Mouse (Mus musculus) lung, postnatal 0 days (tissue): ENCODE measurements around the gene Mfrp. TPM values are rescaled to one million over a fixed set of nuclear protein-coding genes. Genes with fewer than 3 reads are reported as not detected.

Experiments
- ATAC-seq: fragments of 200-750 bp; cut with Nextera tagmentation; 2 replicates; pipeline ENCODE4 v1.8.0; 2017; ENCODE audit warnings: moderate library complexity
- DNase-seq: peaks from one replicate; pipeline ENCODE4 v3.0.0-alpha.2; 2016; ENCODE audit warnings: low spot score
- H3K27ac ChIP-seq: fragments of 300-500 bp; sonication (generic); 2 replicates; pipeline ENCODE4 v1.5.1; 2014; ENCODE audit warnings: antibody characterized with exemption, mild to moderate bottlenecking, low read length, mixed read lengths
- H3K27me3 ChIP-seq: fragments of 300-500 bp; sonication (generic); replicated peaks from 2 replicates; pipeline ENCODE4 v1.6.1; 2014; ENCODE audit warnings: low read length, mixed read lengths; ENCODE audit not compliant: insufficient read depth
- H3K36me3 ChIP-seq: fragments of 300-500 bp; sonication (generic); 2 replicates; pipeline ENCODE4 v1.6.1; 2014; ENCODE audit warnings: low read length, mixed read lengths; ENCODE audit not compliant: insufficient read depth
- H3K4me1 ChIP-seq: fragments of 300-500 bp; sonication (generic); 2 replicates; pipeline ENCODE4 v1.6.1; 2014; ENCODE audit warnings: antibody characterized with exemption, low read depth, low read length, mixed read lengths; ENCODE audit not compliant: insufficient read depth
- H3K4me2 ChIP-seq: fragments of 300-500 bp; sonication (generic); replicated peaks from 2 replicates; pipeline ENCODE4 v1.6.1; 2014; ENCODE audit warnings: low read depth, mild to moderate bottlenecking, low read length, moderate library complexity, mixed read lengths
- H3K4me3 ChIP-seq: fragments of 300-500 bp; sonication (generic); 2 replicates; pipeline ENCODE4 v1.5.1; 2014; ENCODE audit warnings: low read depth, low read length
- H3K9ac ChIP-seq: fragments of 300-500 bp; sonication (generic); replicated peaks from 2 replicates; pipeline ENCODE4 v1.6.1; 2014; ENCODE audit warnings: low read depth, mild to moderate bottlenecking
- H3K9me3 ChIP-seq: fragments of 300-500 bp; sonication (generic); 2 replicates; pipeline ENCODE4 v1.6.1; 2016; ENCODE audit warnings: low read length, mixed read lengths
- CTCF ChIP-seq: IDR thresholded peaks from 2 replicates; pipeline ENCODE4 v1.5.1; 2016; ENCODE audit warnings: antibody characterized with exemption, mild to moderate bottlenecking
- EP300 ChIP-seq: IDR thresholded peaks from 2 replicates; pipeline ENCODE4 v1.6.1; 2016; ENCODE audit warnings: antibody characterized with exemption, mild to moderate bottlenecking, control low read depth
- WGBS: fragments of 180-500 bp; shearing (Covaris S2); extraction: QIAGEN DNeasy Blood & Tissue Kit; methylation state at CpG from one replicate; pipeline ENCODE4 v1.1.7; 2014; 5-methylcytosine and 5-hydroxymethylcytosine counted together
- polyA plus RNA-seq: library from polyadenylated mRNA; unstranded; fragments of >200 nt; fragmentation: Nextera tagmentation; extraction: Ambion mirVana; gene quantifications from 2 replicates; pipeline ENCODE4 v1.2.1, GENCODE M21; 2015

Gene Mfrp
- polyA plus RNA-seq: 0.08 TPM in 1 of 2 replicates, not detected in the other

DNA sequence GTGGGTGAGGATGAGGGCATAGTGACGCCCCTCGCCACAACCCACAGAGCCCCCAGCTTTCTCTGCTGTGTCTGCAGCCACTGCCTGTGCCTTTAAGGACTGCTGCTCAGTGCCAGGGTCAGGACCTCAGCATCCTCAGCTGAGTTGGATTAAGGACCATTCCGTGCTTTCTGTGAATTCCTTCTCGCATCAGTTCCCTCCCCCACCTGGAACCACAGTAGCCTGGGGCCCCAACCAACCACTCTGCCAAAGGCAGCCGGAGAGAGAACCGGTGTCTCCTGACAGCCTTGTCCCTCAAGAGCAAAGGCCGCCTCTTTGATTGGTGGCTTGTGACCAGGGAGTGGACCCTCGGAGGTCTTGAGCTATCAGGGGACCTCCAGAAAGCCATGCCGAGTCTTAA is at the start of gene Mfrp:
Mfrp (plus strand) TSS at position 240 of the 400 bp plus-strand sequence.
- H3K9me3 ChIP-seq: no peaks in the 10 kb centered on the region
- H3K36me3 ChIP-seq: no peaks in the 10 kb centered on the region
- no peaks in the 10 kb centered on the region for H3K27me3 ChIP-seq
- no peak within 1 kb of the TSS for H3K4me3 ChIP-seq
- ATAC-seq: no peak
- no peak for DNase-seq
- no peak within 1 kb of the TSS for H3K9ac ChIP-seq
- 77% methylated on average over 9 of the region's 9 CpGs for WGBS
- no peak within 1 kb of the TSS for H3K27ac ChIP-seq
- H3K4me2 ChIP-seq: no peak within 1 kb of the TSS
- peaks cover 6% of the 10 kb centered on the region; the same call in 1 of the 2 replicates for H3K4me1 ChIP-seq
- TF ChIP-seq EP300 (no peak), CTCF (no peak)

DNA sequence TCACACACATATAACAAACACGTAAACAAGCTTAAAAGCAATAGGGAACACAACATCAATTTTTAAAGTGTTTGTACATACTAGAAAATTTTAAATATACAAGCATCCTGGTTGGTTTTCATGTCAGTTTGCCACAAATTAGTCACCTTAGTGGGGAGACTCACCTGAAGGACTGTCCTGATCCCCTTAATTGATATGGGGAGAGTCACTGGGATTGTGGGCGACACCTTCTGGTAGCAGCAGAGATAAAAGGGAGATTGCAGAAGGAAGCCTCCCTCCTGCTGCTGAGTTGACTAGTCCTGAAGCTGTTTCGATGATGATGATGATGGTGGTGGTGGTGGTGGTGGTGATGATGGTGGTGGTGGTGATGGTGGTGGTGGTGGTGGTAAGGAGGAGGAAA is 48.7 kb upstream of the Mfrp start:
- ATAC-seq: no peak
- Histone ChIP-seq H3K27me3 (no peaks in the 10 kb centered on the region), H3K36me3 (no peaks in the 10 kb centered on the region), H3K4me2 (no peak overlapping the region), H3K4me3 (no peak overlapping the region), H3K4me1 (no peaks in the 10 kb centered on the region), H3K27ac (no peak overlapping the region), H3K9me3 (no peaks in the 10 kb centered on the region), H3K9ac (no peak overlapping the region)
- TF ChIP-seq EP300 (no peak), CTCF (0 out of 2 replicates have a peak, but pooled peaks have one; percentile 11)
- no peak for DNase-seq
- 65% methylated on average over 3 of the region's 3 CpGs for WGBS

GRCm38 (mm10) chr9:44053936-44054335 is 47.6 kb upstream of the Mfrp start:
- 36% methylated on average over 1 of the region's 1 CpGs for WGBS

GRCm38 (mm10) chr9:44058606-44059005 is 42.9 kb upstream of the Mfrp start:
- WGBS: 76% methylated on average over 6 of the region's 6 CpGs
- no peak overlapping the region for H3K9ac ChIP-seq
- no peaks in the 10 kb centered on the region for H3K9me3 ChIP-seq
- TF ChIP-seq CTCF (no peak), EP300 (no peak)
- no peaks in the 10 kb centered on the region for H3K4me1 ChIP-seq
- H3K27me3 ChIP-seq: no peaks in the 10 kb centered on the region
- no peak for DNase-seq
- H3K36me3 ChIP-seq: no peaks in the 10 kb centered on the region
- no peak for ATAC-seq
- no peak overlapping the region for H3K4me3 ChIP-seq
- no peak overlapping the region for H3K27ac ChIP-seq
- no peak overlapping the region for H3K4me2 ChIP-seq

More at GRCm38 (mm10) chr9:44053936-44054335, 47.6 kb upstream of the Mfrp start:
- TF ChIP-seq EP300 (no peak), CTCF (no peak)
- Histone ChIP-seq H3K27ac (no peak overlapping the region), H3K9ac (no peak overlapping the region), H3K4me3 (no peak overlapping the region), H3K27me3 (no peaks in the 10 kb centered on the region), H3K4me2 (no peak overlapping the region), H3K4me1 (no peaks in the 10 kb centered on the region), H3K9me3 (no peaks in the 10 kb centered on the region), H3K36me3 (no peaks in the 10 kb centered on the region)
- no peak for DNase-seq
- ATAC-seq: no peak

- no peak overlapping the region for H3K9ac ChIP-seq
- H3K4me2 ChIP-seq: no peak overlapping the region
- no peak overlapping the region for H3K4me3 ChIP-seq
- no peak for DNase-seq
- ATAC-seq: no peak
- H3K27me3 ChIP-seq: no peaks in the 10 kb centered on the region
- H3K4me1 ChIP-seq: 0 out of 2 replicates have a peak, but pooled peaks cover 3% of the 10 kb centered on the region
- WGBS: 24% methylated on average over 1 of the region's 1 CpGs
- no peaks in the 10 kb centered on the region for H3K36me3 ChIP-seq
- no peak overlapping the region for H3K27ac ChIP-seq
- no peaks in the 10 kb centered on the region for H3K9me3 ChIP-seq
- TF ChIP-seq EP300 (no peak), CTCF (peak; percentile 30; the same call in 1 of the 2 replicates)
Observed at GRCm38 (mm10) chr9:44065177-44065576, 36.4 kb upstream of the Mfrp start.

GRCm38 (mm10) chr9:44066785-44067225 is 34.7 kb upstream of the Mfrp start, which contains the start of gene Usp2:
Gene Usp2 (plus strand): TSS chr9:44067021.
- peak; percentile 99 for ATAC-seq
- Histone ChIP-seq H3K9ac (peak within 1 kb of the TSS; percentile 26; the same call in 1 of the 2 replicates), H3K27me3 (no peaks in the 10 kb centered on the region; the same call in 1 of the 2 replicates), H3K27ac (no peak within 1 kb of the TSS), H3K36me3 (no peaks in the 10 kb centered on the region), H3K4me1 (0 out of 2 replicates have a peak, but pooled peaks cover 3% of the 10 kb centered on the region), H3K4me2 (peak within 1 kb of the TSS; percentile 76), H3K9me3 (no peaks in the 10 kb centered on the region), H3K4me3 (peak within 1 kb of the TSS; percentile 40)
- DNase-seq: peak; percentile 99
- WGBS: under 1% methylated on average over 36 of the region's 38 CpGs
- TF ChIP-seq EP300 (peak; percentile 93), CTCF (peak; percentile 93)
